Mouse (Mus musculus) heart, postnatal 25 days (tissue): ENCODE data around the gene Cntn6. TPM values are rescaled to one million over a fixed set of nuclear protein-coding genes. Genes with fewer than 3 reads are reported as not detected.

Experiments
- DNase-seq: peaks from one replicate; pipeline ENCODE4 v3.0.0; 2022; ENCODE audit warnings: low spot score
- intact Hi-C: fragments of 180-260 bp; cut with DNase I; formaldehyde crosslinking; loops from one replicate; pipeline ENCODE4 v1.15.1; 2025
- total RNA-seq, 2 experiments: library from RNA; stranded (reverse); gene quantifications; 2 replicates each; pipeline ENCODE4 v1.2.3; 2021

Cntn6 gene
- total RNA-seq: not detected

DNA sequence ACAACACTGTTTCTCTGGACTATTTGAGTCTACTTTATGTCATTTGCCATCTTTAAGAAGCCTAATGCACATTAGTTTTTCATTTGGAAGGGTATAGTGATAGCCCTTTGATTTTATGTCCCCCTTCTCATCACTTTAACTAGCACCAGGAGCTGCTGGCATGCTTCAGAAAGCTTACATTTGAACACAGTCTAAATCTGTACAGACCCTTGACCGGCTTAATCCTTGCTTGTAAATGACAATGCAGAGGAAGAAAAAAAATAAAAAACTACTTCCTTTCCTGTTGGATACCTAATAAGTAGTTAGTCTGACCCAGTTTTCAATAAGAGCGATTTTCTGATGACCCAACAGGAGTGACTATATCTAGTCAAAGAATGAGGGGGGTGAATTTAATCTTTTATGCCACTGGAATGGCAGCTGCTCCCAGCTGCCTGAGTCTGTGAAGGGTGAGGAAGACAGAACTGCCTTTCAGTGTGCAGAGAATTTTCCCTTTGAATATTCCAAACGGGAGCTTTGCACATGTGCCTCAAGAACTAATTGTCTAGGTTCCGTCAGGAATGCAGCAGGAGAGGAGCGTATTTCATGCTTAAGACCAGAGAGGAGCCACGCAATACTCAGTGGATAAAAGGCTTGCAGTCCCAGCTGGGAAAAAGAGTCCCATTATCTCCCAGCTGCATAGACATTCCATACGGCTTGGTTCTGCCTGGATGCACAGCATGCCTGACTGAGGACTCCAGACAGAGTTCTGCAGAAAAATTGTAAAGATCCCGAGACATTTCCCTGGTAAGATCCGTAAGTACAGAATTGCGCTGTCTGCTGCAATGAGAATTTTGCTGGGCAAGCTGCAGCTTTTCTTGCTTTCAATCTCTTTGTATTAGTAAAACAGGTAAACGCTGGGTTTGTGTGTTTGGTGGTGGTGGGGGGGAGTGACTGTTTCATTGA is at the start of gene Cntn6:
TSS of gene Cntn6 (plus strand) at position 301 of the 942 bp plus-strand sequence.
- DNase-seq: no peak
- intact Hi-C loops: no loop called here

GRCm38 (mm10) chr6:104443731-104444130 is 48.9 kb upstream of the Cntn6 start:
- intact Hi-C loops: no loop called here
- no peak for DNase-seq

DNA sequence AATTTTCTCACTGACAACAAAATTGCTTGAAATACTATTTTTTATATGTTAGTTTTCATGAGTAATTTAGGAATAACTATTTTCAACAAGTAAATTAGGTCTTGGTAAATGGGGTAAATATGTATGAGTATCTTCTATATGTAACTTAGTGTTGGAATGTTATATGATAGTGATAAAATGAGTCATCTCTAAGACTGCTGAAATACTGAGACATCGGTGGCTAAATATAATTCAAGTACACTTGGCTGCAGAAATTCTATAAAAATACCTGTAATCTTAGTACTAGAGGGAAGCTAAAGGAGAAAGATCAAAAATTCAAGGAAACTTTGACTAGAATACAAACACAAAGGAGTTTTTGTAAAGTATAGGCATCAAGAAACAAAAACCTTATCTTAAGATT is 21.9 kb upstream of the Cntn6 start:
- intact Hi-C loops: no loop called here
- DNase-seq: no peak

- no peak for DNase-seq
- intact Hi-C loops: no loop called here
These were observed 13.3 kb upstream of the Cntn6 start for GRCm38 (mm10) chr6:104479242-104479641.

GRCm38 (mm10) chr6:104493459-104493858 is 869 bp downstream of the Cntn6 start:
- intact Hi-C loops: no loop called here
- DNase-seq: no peak

DNA sequence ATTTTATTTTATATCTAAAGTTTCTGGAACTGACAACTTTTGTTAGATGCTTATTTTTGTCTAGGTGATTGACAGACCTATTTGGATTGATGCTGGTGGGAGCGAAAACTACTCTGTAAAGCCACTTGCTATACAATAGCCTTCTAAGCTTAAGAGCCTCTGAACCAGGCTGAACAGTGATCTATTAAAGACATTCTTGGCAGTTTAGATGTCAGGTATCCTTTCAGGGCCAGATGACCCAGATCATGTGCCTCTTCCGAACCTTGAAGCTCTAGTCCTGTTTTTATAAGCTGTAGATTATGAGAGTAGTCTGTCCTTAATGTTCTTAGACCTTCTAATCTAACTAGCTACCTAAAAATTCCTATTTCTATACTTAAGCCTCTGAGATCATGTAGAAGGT is 3.2 kb downstream of the Cntn6 start:
- no peak for DNase-seq
- intact Hi-C loops: no loop called here

DNA sequence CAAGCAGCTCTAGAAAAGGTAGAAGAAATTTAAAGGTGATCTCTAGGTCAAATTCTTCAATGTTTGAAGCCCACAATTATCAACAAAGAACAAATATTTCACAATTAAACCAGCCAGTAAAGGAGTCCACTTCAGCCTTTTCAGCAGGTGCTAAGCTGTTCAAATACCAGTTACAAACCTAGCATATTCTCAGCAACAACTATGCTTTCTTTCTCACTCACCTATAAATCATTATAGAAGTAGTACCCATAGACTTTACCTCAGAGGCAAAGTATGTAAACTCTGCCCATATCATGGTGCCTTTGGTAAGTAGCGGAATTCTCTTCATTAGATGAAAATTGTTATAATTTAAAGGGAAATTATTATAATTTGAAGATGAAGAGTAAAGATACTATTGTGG is 71.4 kb downstream of the Cntn6 start:
- intact Hi-C loops: no loop called here
- no peak for DNase-seq

DNA sequence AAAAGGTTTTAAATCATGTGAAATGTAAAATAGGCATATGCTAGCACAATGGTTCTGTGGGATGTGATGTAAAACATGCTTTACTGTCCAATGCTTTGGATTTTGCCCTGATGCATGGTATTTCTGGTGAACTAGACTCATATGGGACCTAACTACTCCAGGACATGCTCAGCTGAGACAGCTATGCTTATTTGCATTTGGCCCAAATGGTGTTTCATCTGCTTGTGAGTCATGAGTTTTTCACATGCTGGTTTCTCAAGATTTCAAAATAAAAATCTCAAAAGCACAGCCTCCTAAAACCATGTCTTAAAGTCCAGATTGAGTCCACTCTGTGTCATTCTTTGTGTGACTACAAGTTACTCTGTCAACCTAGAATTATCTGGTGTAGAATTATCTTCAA is 77.0 kb downstream of the Cntn6 start:
- no peak for DNase-seq
- intact Hi-C loops: no loop called here

GRCm38 (mm10) chr6:104588028-104588427 is 95.4 kb downstream of the Cntn6 start:
- DNase-seq: no peak
- intact Hi-C loops: no loop called here

- intact Hi-C loops: no loop called here
These were observed 108.3 kb downstream of the Cntn6 start for GRCm38 (mm10) chr6:104600838-104601397.

GRCm38 (mm10) chr6:104602894-104603293 is 110.3 kb downstream of the Cntn6 start:
- intact Hi-C loops: no loop called here
- DNase-seq: no peak

More at GRCm38 (mm10) chr6:104600838-104601397, 108.3 kb downstream of the Cntn6 start:
- DNase-seq: no peak

DNA sequence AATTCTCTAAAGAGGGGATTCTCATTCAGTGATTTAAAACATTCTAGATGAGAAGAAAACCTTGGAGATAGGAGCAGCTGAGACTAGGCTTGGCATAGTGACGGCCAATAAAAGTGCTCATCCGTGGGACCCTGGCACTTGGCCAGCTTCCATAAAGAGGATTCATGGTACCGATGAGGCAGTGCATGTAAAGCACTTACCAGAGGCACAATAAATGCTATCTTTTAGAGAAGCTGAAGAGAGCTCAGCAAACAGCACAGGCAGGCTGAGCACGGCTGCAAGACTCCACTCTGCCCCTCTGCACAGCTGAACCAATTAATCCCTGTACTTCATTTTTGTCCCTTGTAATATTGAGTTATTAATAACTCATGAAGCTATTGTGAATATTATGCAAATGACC is 110.8 kb downstream of the Cntn6 start:
- no peak for DNase-seq
- intact Hi-C loops: no loop called here

- intact Hi-C loops: no loop called here
- DNase-seq: no peak
These were observed 112.6 kb downstream of the Cntn6 start for GRCm38 (mm10) chr6:104605214-104605613.

DNA sequence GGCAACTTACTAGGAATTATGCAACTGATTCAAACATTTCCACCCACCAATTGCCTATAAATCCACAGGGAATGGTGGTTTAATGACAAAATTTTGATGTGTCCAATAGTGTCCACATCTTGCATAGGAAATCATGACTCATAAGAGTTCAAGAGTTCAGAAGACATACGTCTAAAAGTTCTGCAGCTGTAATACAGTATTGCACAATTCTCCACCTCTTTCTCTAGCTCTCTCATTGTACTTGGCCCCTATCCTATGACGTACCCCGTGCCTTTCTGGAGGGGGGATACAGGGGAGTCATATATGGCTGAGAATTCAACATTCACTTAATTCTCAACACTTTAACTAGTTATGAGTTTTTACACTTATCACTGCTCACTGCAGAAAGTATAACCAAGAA is 160.9 kb downstream of the Cntn6 start:
- no peak for DNase-seq
- intact Hi-C loops: no loop called here

- no peak for DNase-seq
- intact Hi-C loops: no loop called here
These were observed 176.1 kb downstream of the Cntn6 start for GRCm38 (mm10) chr6:104668701-104669100.

- intact Hi-C loops: no loop called here
- DNase-seq: no peak
These were observed 181.7 kb downstream of the Cntn6 start for GRCm38 (mm10) chr6:104674249-104674648.

DNA sequence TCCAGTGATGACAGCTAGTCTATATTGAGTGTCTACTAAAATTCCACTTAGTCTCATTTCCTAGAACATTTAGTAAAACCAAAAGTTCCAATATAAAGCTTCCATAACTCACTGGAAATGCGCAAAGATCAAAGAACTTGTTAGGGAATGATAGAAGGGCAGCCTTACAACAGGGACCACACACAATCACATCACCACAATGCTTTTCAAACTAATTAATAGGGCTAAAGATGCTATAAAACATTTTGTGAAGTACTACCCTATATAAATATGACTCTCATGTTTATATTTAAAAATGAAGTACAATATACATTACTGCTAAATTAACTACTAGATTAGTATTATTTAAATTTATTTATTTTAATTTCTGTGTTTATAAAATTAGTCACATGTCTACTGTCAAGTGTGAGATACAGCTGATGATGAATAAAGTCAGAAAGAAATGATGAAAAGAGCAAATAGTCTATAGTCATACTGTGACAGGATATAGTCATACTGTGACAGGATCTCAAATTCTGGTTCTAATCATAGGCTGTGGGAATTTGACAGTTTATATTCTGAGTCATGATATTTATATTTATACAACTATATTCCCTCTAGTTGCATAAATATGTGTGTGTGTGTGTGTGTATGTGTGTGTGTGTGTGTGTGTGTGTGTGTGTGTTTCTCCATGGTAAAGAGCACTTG is 187.4 kb downstream of the Cntn6 start:
- DNase-seq: no peak
- intact Hi-C loops: no loop called here

GRCm38 (mm10) chr6:104687980-104688379 is 195.4 kb downstream of the Cntn6 start:
- DNase-seq: no peak
- intact Hi-C loops: no loop called here

GRCm38 (mm10) chr6:104688439-104689125 is 196.0 kb downstream of the Cntn6 start:
- intact Hi-C loops: no loop called here

GRCm38 (mm10) chr6:104728571-104728970 is 236.0 kb downstream of the Cntn6 start:
- intact Hi-C loops: no loop called here

More at GRCm38 (mm10) chr6:104688439-104689125, 196.0 kb downstream of the Cntn6 start:
- no peak for DNase-seq

More at GRCm38 (mm10) chr6:104728571-104728970, 236.0 kb downstream of the Cntn6 start:
- DNase-seq: no peak
